In genomic region chr16:13118754-13119294, GRCm38 (mm10) we compare ENCODE assay signal across 27 mouse cellular contexts. TPM values are rescaled to one million over a fixed set of nuclear protein-coding genes. Genes with fewer than 3 reads are reported as not detected.
A peak's percentile ranks its signal among the peaks of the same experiment; 100 is the strongest.
DNase-seq lines count a peak whose midpoint lies in the region; ATAC-seq and TF ChIP-seq lines count a peak whose summit lies in the region.
"Had no signal": no experiment of that assay in that cellular context is flagged by ENCODE, and none has a peak within 500 bp of the region (broad histone marks: within the 10 kb centered on the region; RNA-seq: fewer than 3 reads in every experiment).

No protein-coding gene starts in this region.

- WGBS in forebrain, embryonic 16.5 days, result 94% methylated on average over 2 of the region's 2 CpGs

- TF ChIP-seq CTCF in ES-Bruce4 (IDR thresholded peaks at IDR 0.05; ENCODE audit: low read depth, low read length), result no peak
- no peak for TF ChIP-seq CTCF in embryonic fibroblast, embryonic 13.5 days (IDR thresholded peaks at IDR 0.05; ENCODE audit: borderline replicate concordance, insufficient read depth, low read length)

- H3K4me1 ChIP-seq in ES-Bruce4 (ENCODE audit: control insufficient read depth, insufficient read depth, low read length), result peaks cover 9% of the 10 kb centered on the region
- 0 out of 2 replicates have a peak, but pooled peaks cover 2% of the 10 kb centered on the region for H3K4me1 ChIP-seq in embryonic fibroblast, embryonic 13.5 days (ENCODE audit: control insufficient read depth, insufficient read depth, low read length)
- no peaks in the 10 kb centered on the region for H3K4me1 ChIP-seq in forebrain, embryonic 16.5 days (replicated peaks; ENCODE audit: control insufficient read depth, insufficient read depth, low read length)
- H3K4me1 ChIP-seq: embryonic facial prominence, embryonic 13.5 days; forebrain, embryonic 10.5 days; forebrain, embryonic 15.5 days; heart, embryonic 12.5 days; hindbrain, embryonic 15.5 days; kidney, embryonic 15.5 days had no signal

- peak; percentile 54 for DNase-seq in heart, adult 11 months
- no peak for DNase-seq in heart, adult 18-20 months
- DNase-seq in R1 (ENCODE audit: low read depth, low spot score), result peak; percentile 95
- DNase-seq in left cerebral cortex, adult 8-10 months (ENCODE audit: low spot score in 2 of 2), result no peak
- no peak for DNase-seq in gastrocnemius, postnatal 10 days
- DNase-seq: adrenal gland, postnatal 14 days; cerebellum, adult 2 months; cerebellum, postnatal 14 days; embryo, embryonic 11 days; gastrocnemius, adult 2 months; gastrocnemius, postnatal 36 days; heart, adult 2 months; heart, postnatal 36 days; kidney, adult 2 months had no signal

- peak; percentile 33; the same call in 1 of the 2 replicates for TF ChIP-seq EP300 in ES-Bruce4 (IDR thresholded peaks at IDR 0.05; ENCODE audit: insufficient read depth, low read depth, low read length)

- H3K9me3 ChIP-seq in ES-Bruce4 (replicated peaks; ENCODE audit: control insufficient read depth, insufficient read depth, low read length, poor library complexity, severe bottlenecking), result no peaks in the 10 kb centered on the region
- no peaks in the 10 kb centered on the region for H3K9me3 ChIP-seq in forebrain, embryonic 16.5 days (ENCODE audit: control insufficient read depth, low read length)
- H3K9me3 ChIP-seq: embryonic facial prominence, embryonic 13.5 days; forebrain, embryonic 10.5 days; forebrain, embryonic 15.5 days; heart, embryonic 12.5 days; hindbrain, embryonic 15.5 days; kidney, embryonic 15.5 days had no signal

- H3K4me3 ChIP-seq in ES-Bruce4 (ENCODE audit: low read depth, low read length), result no peak overlapping the region
- H3K4me3 ChIP-seq in embryonic fibroblast, embryonic 13.5 days (ENCODE audit: insufficient read depth, low read length), result no peak overlapping the region
- no peak overlapping the region for H3K4me3 ChIP-seq in forebrain, embryonic 16.5 days (replicated peaks; ENCODE audit: low read length)
- H3K4me3 ChIP-seq: embryonic facial prominence, embryonic 13.5 days; erythroblast, embryonic 14.5 days; forebrain, embryonic 10.5 days; forebrain, embryonic 15.5 days; gastrocnemius, adult 2 months; heart, adult 2 months; heart, embryonic 12.5 days; hindbrain, embryonic 15.5 days; kidney, embryonic 15.5 days had no signal

- no peak for TF ChIP-seq POLR2A in ES-Bruce4 (IDR thresholded peaks at IDR 0.05; ENCODE audit: insufficient read depth, low read length)
- no peak for TF ChIP-seq POLR2A in embryonic fibroblast, embryonic 13.5 days (IDR thresholded peaks at IDR 0.05; ENCODE audit: low read depth, low read length)

- peaks cover 21% of the 10 kb centered on the region for H3K36me3 ChIP-seq in ES-Bruce4 (ENCODE audit: control insufficient read depth, insufficient read depth, low read length, poor library complexity, severe bottlenecking)
- H3K36me3 ChIP-seq in forebrain, embryonic 16.5 days (ENCODE audit: control insufficient read depth, insufficient read depth), result peaks cover 5% of the 10 kb centered on the region

- no peak for ATAC-seq in forebrain, embryonic 16.5 days
- ATAC-seq: forebrain, embryonic 15.5 days; intestine, embryonic 16.5 days; Patski had no signal

- H3K4me2 ChIP-seq in forebrain, embryonic 16.5 days (ENCODE audit: low read length), result no peak overlapping the region
- H3K4me2 ChIP-seq: embryonic facial prominence, embryonic 13.5 days; forebrain, embryonic 15.5 days; heart, embryonic 12.5 days; hindbrain, embryonic 15.5 days; kidney, embryonic 15.5 days had no signal

- no peaks in the 10 kb centered on the region for H3K27me3 ChIP-seq in ES-Bruce4 (ENCODE audit: control insufficient read depth, insufficient read depth, low read length, poor library complexity, severe bottlenecking)
- no peaks in the 10 kb centered on the region for H3K27me3 ChIP-seq in forebrain, embryonic 16.5 days (replicated peaks; ENCODE audit: control insufficient read depth, insufficient read depth, low read length)
- H3K27me3 ChIP-seq: CH12.LX; embryonic facial prominence, embryonic 13.5 days; forebrain, embryonic 15.5 days; heart, embryonic 12.5 days; hindbrain, embryonic 15.5 days; kidney, embryonic 15.5 days; Patski had no signal

- peak overlapping the region; percentile 98 for H3K27ac ChIP-seq in ES-Bruce4 (ENCODE audit: insufficient read depth, low read length)
- H3K27ac ChIP-seq in embryonic fibroblast, embryonic 13.5 days (ENCODE audit: insufficient read depth, low read length), result peak overlapping the region; percentile 36
- no peak overlapping the region for H3K27ac ChIP-seq in forebrain, embryonic 16.5 days (ENCODE audit: low read length)
- H3K27ac ChIP-seq: embryonic facial prominence, embryonic 13.5 days; forebrain, embryonic 10.5 days; forebrain, embryonic 15.5 days; gastrocnemius, adult 2 months; heart, adult 2 months; hindbrain, embryonic 15.5 days; kidney, embryonic 15.5 days had no signal

- no peak overlapping the region for H3K9ac ChIP-seq in ES-Bruce4 (ENCODE audit: low read depth, poor library complexity, severe bottlenecking)
- H3K9ac ChIP-seq in forebrain, embryonic 16.5 days (replicated peaks; ENCODE audit: low read depth, low read length), result no peak overlapping the region
- H3K9ac ChIP-seq: embryonic facial prominence, embryonic 13.5 days; forebrain, embryonic 15.5 days; heart, embryonic 12.5 days; hindbrain, embryonic 15.5 days; kidney, embryonic 15.5 days had no signal

RNA-seq across cellular contexts. Expression of gene Ercc4, which starts 9.3 kb away (rescaled TPM):
- total RNA-seq in heart, adult 18-20 months (2021), result 1 to 10 TPM; 7.0 to 8.2 TPM
- 12.4 and 13.4 TPM in 2 replicates for polyA plus RNA-seq in ES-Bruce4 (2011; ENCODE audit: insufficient read depth, insufficient read length, low read depth, missing spikeins)
- 13.2 and 14.0 TPM in 2 replicates for polyA plus RNA-seq in embryonic fibroblast, embryonic 13.5 days (2011; ENCODE audit: insufficient read length, low read depth, missing spikeins)
- 10 to 100 TPM; 23.0 to 25.0 (median 23.7) TPM for total RNA-seq in left cerebral cortex, adult 8-10 months (2022)
- total RNA-seq in gastrocnemius, postnatal 10 days (2021), result 1 to 10 TPM; 7.0 to 8.4 TPM
- polyA plus RNA-seq in forebrain, embryonic 16.5 days (2015; fragmentation: Nextera tagmentation; extraction: Ambion mirVana), result 15.4 and 15.6 TPM in 2 replicates

Comparison
In these comparisons a context has a peak if more than half of its experiments do, and no peak if none do; other contexts are left out.
1. DNase-seq: peak in heart, adult 11 months (single experiment) and R1 (single experiment); none in heart, adult 18-20 months (0 of 2), left cerebral cortex, adult 8-10 months (0 of 2) and gastrocnemius, postnatal 10 days (single experiment).